Mouse (Mus musculus): Measurements from ENCODE around the gene Kdm2a. TPM values are rescaled to one million over a fixed set of nuclear protein-coding genes. Genes with fewer than 3 reads are reported as not detected.

Kdm2a gene
- polyA plus RNA-seq (2015; fragmentation: Nextera tagmentation; extraction: Ambion mirVana) = 50.4 and 55.0 TPM in 2 replicates

DNA sequence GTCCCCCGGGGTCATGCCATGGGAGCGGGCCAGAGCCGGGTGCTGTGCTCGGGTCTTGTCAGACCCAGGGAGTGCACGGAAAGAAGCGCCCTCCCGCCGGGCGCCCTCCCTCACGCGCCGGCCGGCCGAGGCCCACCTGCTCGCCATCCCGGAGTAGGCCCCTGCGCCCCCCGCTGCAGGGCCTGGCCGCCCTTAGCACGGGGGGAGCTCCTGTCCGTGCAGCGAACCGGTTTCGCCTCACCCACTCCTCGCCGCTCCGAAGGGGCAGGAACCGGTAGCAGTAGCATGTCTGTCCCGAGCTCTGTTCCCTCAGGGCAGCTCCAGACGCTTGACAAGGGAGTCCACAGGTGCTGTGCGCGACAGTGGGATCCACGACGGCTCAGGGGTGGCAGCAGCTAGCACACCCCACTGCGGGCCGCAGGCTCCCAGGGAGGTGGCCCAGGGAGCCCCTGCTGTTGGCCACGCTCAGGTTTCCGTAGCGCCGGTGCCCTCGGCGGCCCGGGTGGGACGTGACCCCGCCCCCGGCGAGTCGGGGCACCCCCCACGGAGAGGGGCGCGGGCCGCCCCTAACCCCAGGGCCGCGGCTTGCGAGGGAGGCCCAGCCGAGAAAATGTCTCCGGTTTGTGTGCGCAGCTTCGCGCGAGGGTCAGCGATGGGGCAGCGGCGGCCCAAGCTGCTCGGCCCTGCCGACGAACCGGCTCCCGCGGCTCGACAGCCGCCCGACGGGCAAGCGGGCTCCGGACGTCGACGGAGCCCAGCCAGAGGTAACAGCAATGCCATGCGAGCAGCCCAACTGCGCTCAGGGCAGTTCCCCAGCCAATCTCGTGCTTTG, at the start of gene Kdm2a:
TSS of gene Kdm2a (minus strand) at position 488 of the 832 bp plus-strand sequence.
- Histone ChIP-seq H3K27me3 (no peaks in the 10 kb centered on the region), H3K27ac (replicated peaks) (peak within 1 kb of the TSS; percentile 90), H3K9me3 (replicated peaks) (no peaks in the 10 kb centered on the region), H3K4me3 (replicated peaks) (peak within 1 kb of the TSS; percentile 99), H3K9ac (peak within 1 kb of the TSS; percentile 62), H3K4me1 (peaks cover 23% of the 10 kb centered on the region), H3K36me3 (no peaks in the 10 kb centered on the region), H3K4me2 (replicated peaks) (peak within 1 kb of the TSS; percentile 70)
- under 1% methylated on average over 73 of the region's 82 CpGs for WGBS
- peak; percentile 49 for ATAC-seq (ENCODE audit: insufficient number of reproducible peaks, low FRiP score, low TSS enrichment, low read depth)

DNA sequence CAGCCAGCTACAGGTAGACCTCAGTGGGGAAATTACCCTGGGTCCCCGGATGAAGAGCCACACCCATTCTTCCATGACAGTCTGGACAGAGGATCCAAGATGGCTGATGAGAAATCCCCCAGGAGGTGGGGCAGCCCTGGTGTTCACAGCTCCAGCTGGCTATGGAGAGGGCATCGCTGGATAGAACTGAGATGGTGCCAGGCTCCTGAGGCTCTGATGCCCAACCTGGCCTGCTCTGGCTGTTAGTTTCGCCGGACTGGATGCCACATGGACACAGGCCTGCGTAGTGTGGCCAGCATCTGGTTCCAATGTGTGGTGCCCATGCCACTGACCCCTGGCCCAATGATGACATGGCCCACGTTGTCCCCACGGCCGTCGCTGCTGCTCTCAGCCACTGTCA, 49.4 kb upstream of the Kdm2a start:
- 80% methylated on average over 9 of the region's 9 CpGs for WGBS
- no peak overlapping the region for H3K9ac ChIP-seq
- H3K36me3 ChIP-seq = no peaks in the 10 kb centered on the region
- no peak overlapping the region for H3K4me2 ChIP-seq (replicated peaks)
- H3K9me3 ChIP-seq (replicated peaks) = no peaks in the 10 kb centered on the region
- no peak overlapping the region for H3K27ac ChIP-seq (replicated peaks)
- H3K4me3 ChIP-seq (replicated peaks) = no peak overlapping the region
- no peaks in the 10 kb centered on the region for H3K27me3 ChIP-seq
- peaks cover 8% of the 10 kb centered on the region for H3K4me1 ChIP-seq
- no peak for ATAC-seq (ENCODE audit: insufficient number of reproducible peaks, low FRiP score, low TSS enrichment, low read depth)

DNA sequence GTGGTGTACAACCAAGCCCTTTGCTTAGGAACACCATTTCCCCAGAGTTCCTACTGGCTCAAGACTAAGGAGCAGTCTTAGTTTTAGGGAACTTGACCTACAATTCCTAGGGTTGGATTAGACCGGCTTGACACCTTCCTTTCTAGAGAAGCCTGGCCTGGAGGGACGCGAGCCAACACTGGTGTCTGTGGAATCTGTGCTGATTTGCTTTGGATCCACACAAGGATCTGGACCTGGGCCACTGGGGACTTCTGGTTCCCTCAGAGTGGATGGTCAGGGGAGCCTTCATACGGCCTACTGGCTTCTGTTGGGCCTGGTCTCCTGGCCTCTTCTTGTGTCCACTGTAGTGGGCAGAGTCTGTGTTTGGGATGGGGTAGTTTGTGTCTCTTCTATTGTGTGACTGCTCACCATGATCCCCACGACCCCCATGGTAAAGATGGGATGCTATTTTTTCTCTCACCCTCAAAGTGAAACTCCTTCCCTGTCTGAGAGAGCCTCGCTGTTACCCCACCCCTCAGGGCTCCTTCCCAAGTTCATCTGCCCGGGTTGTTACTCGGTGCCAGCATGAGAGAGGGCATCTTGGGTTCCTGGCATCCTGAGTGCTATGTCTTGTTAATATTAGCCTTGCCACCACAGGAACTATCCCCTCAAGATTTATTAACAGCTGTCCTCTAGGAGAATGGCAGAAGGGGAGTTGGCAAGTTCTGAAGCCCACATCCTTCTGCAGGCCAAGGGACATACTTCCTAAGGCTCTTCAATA, 48.8 kb upstream of the Kdm2a start:
- Histone ChIP-seq H3K9me3 (replicated peaks) (no peaks in the 10 kb centered on the region), H3K4me1 (peaks cover 8% of the 10 kb centered on the region), H3K27me3 (no peaks in the 10 kb centered on the region), H3K27ac (replicated peaks) (no peak overlapping the region), H3K4me3 (replicated peaks) (no peak overlapping the region), H3K9ac (no peak overlapping the region), H3K36me3 (no peaks in the 10 kb centered on the region), H3K4me2 (replicated peaks) (no peak overlapping the region)
- no peak for ATAC-seq (ENCODE audit: insufficient number of reproducible peaks, low FRiP score, low TSS enrichment, low read depth)
- WGBS = 80% methylated on average over 8 of the region's 8 CpGs

GRCm38 (mm10) chr19:4442408-4442807, 44.3 kb upstream of the Kdm2a start:
- no peak for ATAC-seq (ENCODE audit: insufficient number of reproducible peaks, low FRiP score, low TSS enrichment, low read depth)
- Histone ChIP-seq H3K27me3 (no peaks in the 10 kb centered on the region), H3K27ac (replicated peaks) (peak overlapping the region; percentile 52; the same call in 1 of the 2 replicates), H3K9me3 (replicated peaks) (no peaks in the 10 kb centered on the region), H3K4me3 (replicated peaks) (no peak overlapping the region), H3K9ac (no peak overlapping the region), H3K4me2 (replicated peaks) (no peak overlapping the region), H3K4me1 (peaks cover 47% of the 10 kb centered on the region), H3K36me3 (no peaks in the 10 kb centered on the region)
- 11% methylated on average over 3 of the region's 3 CpGs for WGBS

GRCm38 (mm10) chr19:4441621-4442161, 43.6 kb upstream of the Kdm2a start:
- H3K4me1 ChIP-seq = peaks cover 47% of the 10 kb centered on the region
- ATAC-seq (ENCODE audit: insufficient number of reproducible peaks, low FRiP score, low TSS enrichment, low read depth) = no peak
- no peaks in the 10 kb centered on the region for H3K27me3 ChIP-seq
- H3K4me3 ChIP-seq (replicated peaks) = no peak overlapping the region
- no peaks in the 10 kb centered on the region for H3K9me3 ChIP-seq (replicated peaks)
- H3K27ac ChIP-seq (replicated peaks) = peak overlapping the region; percentile 52
- no peak overlapping the region; the same call in 1 of the 2 replicates for H3K4me2 ChIP-seq (replicated peaks)
- no peak overlapping the region for H3K9ac ChIP-seq
- 23% methylated on average over 10 of the region's 10 CpGs for WGBS
- no peaks in the 10 kb centered on the region for H3K36me3 ChIP-seq

DNA sequence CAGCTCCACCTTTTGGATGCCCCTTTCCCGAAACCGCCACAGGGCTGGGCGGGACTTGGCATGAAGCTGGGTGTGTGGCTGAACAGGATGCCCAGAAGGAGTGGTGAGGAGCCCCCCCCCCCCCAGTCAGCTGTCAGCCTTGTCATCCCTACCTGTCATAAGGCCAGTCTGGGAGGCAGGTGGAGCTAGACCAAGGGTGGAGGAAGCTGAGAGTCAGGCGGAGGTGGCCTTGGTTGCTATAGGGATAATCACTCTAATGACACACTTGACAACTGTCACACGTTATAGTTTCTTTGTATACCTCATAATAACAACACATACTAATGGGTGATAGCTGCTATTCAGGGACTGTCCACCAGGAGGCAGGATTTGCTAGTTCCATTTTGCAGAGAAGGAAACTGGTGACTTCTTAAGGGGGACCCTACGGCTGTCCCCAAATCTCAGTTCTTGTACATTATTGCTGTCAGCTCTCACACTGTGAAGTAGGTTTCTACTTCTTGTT, 43.1 kb upstream of the Kdm2a start:
- Histone ChIP-seq H3K9ac (no peak overlapping the region), H3K27me3 (no peaks in the 10 kb centered on the region), H3K36me3 (no peaks in the 10 kb centered on the region), H3K4me2 (replicated peaks) (peak overlapping the region; percentile 91), H3K27ac (replicated peaks) (peak overlapping the region; percentile 82), H3K4me1 (peaks cover 47% of the 10 kb centered on the region), H3K4me3 (replicated peaks) (no peak overlapping the region), H3K9me3 (replicated peaks) (no peaks in the 10 kb centered on the region)
- 21% methylated on average over 6 of the region's 6 CpGs for WGBS
- ATAC-seq (ENCODE audit: insufficient number of reproducible peaks, low FRiP score, low TSS enrichment, low read depth) = no peak

DNA sequence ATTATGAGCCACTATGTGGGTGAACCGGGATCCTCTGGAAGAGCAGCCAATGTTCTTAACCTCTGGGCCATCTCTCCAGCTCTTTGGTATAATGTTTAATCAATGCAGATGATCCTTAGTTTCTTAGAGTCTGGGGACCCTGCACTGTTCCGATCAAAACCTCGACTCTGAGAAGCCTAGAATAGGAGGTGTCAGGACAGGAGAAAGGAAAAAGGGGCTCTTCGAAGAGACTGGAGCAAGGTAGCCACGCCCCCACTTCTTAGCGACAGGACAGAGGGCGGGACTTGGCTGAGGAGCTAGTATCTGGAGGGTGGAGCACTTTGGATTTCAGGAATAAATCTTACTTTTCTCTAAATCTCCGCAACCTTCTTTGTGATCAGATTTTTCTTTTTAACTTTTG, 42.1 kb upstream of the Kdm2a start:
- H3K27me3 ChIP-seq = no peaks in the 10 kb centered on the region
- H3K4me2 ChIP-seq (replicated peaks) = peak overlapping the region; percentile 91
- ATAC-seq (ENCODE audit: insufficient number of reproducible peaks, low FRiP score, low TSS enrichment, low read depth) = no peak
- H3K9ac ChIP-seq = 0 out of 2 replicates have a peak overlapping the region, but pooled peaks have one; percentile 1
- no peaks in the 10 kb centered on the region for H3K36me3 ChIP-seq
- peak overlapping the region; percentile 82 for H3K27ac ChIP-seq (replicated peaks)
- 7% methylated on average over 8 of the region's 8 CpGs for WGBS
- H3K9me3 ChIP-seq (replicated peaks) = no peaks in the 10 kb centered on the region
- peak overlapping the region; percentile 75 for H3K4me3 ChIP-seq (replicated peaks)
- peaks cover 47% of the 10 kb centered on the region for H3K4me1 ChIP-seq

DNA sequence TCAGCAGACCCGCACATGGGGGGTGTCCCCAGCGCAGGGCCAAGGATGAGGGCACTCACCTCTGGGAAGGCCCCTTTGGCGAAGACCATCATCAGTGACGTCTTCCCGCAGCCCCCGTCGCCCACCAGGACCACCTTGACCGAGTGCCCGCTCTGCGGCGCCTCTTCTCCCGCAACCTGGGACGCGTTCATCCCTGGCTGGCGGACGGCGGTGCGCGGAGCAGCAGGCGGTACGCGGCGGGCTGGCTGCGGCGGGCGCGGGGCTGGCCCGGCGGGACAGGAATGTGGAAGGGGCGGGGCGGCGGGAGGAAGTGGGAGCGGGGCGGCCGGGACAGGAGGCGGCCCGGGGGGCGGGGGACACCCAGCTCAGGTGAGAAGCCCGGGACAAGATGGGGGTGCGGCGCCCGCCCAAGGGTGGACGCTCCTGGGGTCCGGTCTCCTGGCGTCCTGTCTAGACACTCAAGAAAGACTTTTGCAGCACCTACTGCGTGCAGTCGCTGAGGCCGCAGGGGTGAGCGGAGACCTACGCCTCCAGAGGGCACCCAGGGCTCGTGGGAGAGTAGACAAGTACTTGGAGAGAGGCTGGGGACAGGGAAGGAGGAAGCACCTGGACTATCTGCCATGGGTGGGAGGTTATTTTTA, 41.2 kb upstream of the Kdm2a start, which contains the start of gene Rhod:
TSS of gene Rhod (minus strand) at position 272 of the 641 bp plus-strand sequence.
- peak within 1 kb of the TSS; percentile 68 for H3K9ac ChIP-seq
- H3K36me3 ChIP-seq = no peaks in the 10 kb centered on the region
- H3K4me3 ChIP-seq (replicated peaks) = peak within 1 kb of the TSS; percentile 75
- H3K27ac ChIP-seq (replicated peaks) = peak within 1 kb of the TSS; percentile 82
- H3K9me3 ChIP-seq (replicated peaks) = no peaks in the 10 kb centered on the region
- H3K4me2 ChIP-seq (replicated peaks) = peak within 1 kb of the TSS; percentile 91
- peak; percentile 74 for ATAC-seq (ENCODE audit: insufficient number of reproducible peaks, low FRiP score, low TSS enrichment, low read depth)
- no peaks in the 10 kb centered on the region for H3K27me3 ChIP-seq
- under 1% methylated on average over 47 of the region's 51 CpGs for WGBS
- H3K4me1 ChIP-seq = peaks cover 47% of the 10 kb centered on the region

GRCm38 (mm10) chr19:4438791-4439160, 40.7 kb upstream of the Kdm2a start:
- Histone ChIP-seq H3K4me1 (peaks cover 47% of the 10 kb centered on the region), H3K27ac (replicated peaks) (peak overlapping the region; percentile 82), H3K4me2 (replicated peaks) (peak overlapping the region; percentile 91), H3K27me3 (no peaks in the 10 kb centered on the region), H3K9me3 (replicated peaks) (no peaks in the 10 kb centered on the region), H3K9ac (peak overlapping the region; percentile 68), H3K36me3 (no peaks in the 10 kb centered on the region), H3K4me3 (replicated peaks) (peak overlapping the region; percentile 75)
- no peak for ATAC-seq (ENCODE audit: insufficient number of reproducible peaks, low FRiP score, low TSS enrichment, low read depth)
- 5% methylated on average over 8 of the region's 8 CpGs for WGBS

DNA sequence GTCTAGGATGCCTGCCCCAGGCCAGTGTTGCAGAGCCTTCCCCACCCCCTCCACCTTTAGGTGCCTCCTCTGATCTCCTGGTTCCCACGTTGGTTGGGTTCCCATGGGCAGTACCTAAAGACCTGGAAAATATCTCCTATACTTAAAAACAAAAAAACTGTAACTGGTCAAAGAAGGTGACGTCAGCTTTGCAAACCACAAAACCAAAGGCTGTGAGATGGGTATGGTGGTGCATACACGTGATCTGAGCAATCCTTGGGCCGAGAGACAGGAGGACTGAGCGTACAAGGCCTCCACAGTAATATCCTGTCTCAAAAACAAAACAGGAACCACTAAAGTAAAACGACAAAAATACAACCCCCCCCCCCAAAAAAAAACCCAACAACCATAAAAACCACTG, 39.8 kb upstream of the Kdm2a start:
- ATAC-seq (ENCODE audit: insufficient number of reproducible peaks, low FRiP score, low TSS enrichment, low read depth) = no peak
- Histone ChIP-seq H3K27ac (replicated peaks) (no peak overlapping the region), H3K4me2 (replicated peaks) (peak overlapping the region; percentile 91), H3K36me3 (no peaks in the 10 kb centered on the region), H3K4me1 (peaks cover 47% of the 10 kb centered on the region), H3K27me3 (no peaks in the 10 kb centered on the region), H3K4me3 (replicated peaks) (peak overlapping the region; percentile 75), H3K9me3 (replicated peaks) (no peaks in the 10 kb centered on the region), H3K9ac (no peak overlapping the region)
- 67% methylated on average over 6 of the region's 6 CpGs for WGBS

Data from embryonic facial prominence, embryonic 15.5 days (tissue).